Mouse (Mus musculus) MEL (cell line): ENCODE data around the gene Zdhhc6.

Source experiments
- CHD1 ChIP-seq: IDR thresholded peaks from 2 replicates; pipeline ENCODE4 v1.6.1; 2012; ENCODE audit warnings: low read depth, mild to moderate bottlenecking, inconsistent platforms, low read length, improper control_type of control experiment
- CTCF ChIP-seq, 3 experiments: IDR thresholded peaks in 2 of 3; conservative IDR thresholded peaks in 1 of 3; 2 replicates each; pipeline ENCODE4 v1.5.1; 2011 to 2012; ENCODE audit warnings: low read length in 3 of 3, low read depth in 2 of 3, mild to moderate bottlenecking in 2 of 3, improper control_type of control experiment in 1 of 3, inconsistent platforms in 1 of 3, mixed read lengths in 1 of 3, moderate library complexity in 1 of 3; ENCODE audit not compliant: control insufficient read depth in 1 of 3, insufficient read depth in 1 of 3, poor library complexity in 1 of 3, severe bottlenecking in 1 of 3
- EP300 ChIP-seq, 2 experiments: IDR thresholded peaks; 2 replicates each; pipeline ENCODE4 v1.6.1; 2011; ENCODE audit warnings: improper control_type of control experiment in 2 of 2, low read length in 2 of 2, low read depth in 1 of 2, mild to moderate bottlenecking in 1 of 2
- GATA1 ChIP-seq: IDR thresholded peaks from 2 replicates; pipeline ENCODE4 v1.6.1; 2011; ENCODE audit warnings: low read depth, low read length, improper control_type of control experiment
- MAFK ChIP-seq: IDR thresholded peaks from 2 replicates; pipeline ENCODE4 v1.6.1; 2011; ENCODE audit warnings: low read depth, mild to moderate bottlenecking, low read length, improper control_type of control experiment, borderline replicate concordance
- POLR2A ChIP-seq, 2 experiments: IDR thresholded peaks; 2 replicates each; pipeline ENCODE4 v1.6.1; 2011 to 2012; ENCODE audit warnings: low read length in 2 of 2, mild to moderate bottlenecking in 2 of 2, control low read depth in 1 of 2, improper control_type of control experiment in 1 of 2, low read depth in 1 of 2, moderate library complexity in 1 of 2; ENCODE audit not compliant: control insufficient read depth in 1 of 2, insufficient read depth in 1 of 2, poor library complexity in 1 of 2
- POLR2AphosphoS2 ChIP-seq: IDR thresholded peaks from 2 replicates; pipeline ENCODE4 v1.6.1; 2011; ENCODE audit warnings: low read length, improper control_type of control experiment
- RAD21 ChIP-seq: IDR thresholded peaks from 2 replicates; pipeline ENCODE4 v1.6.1; 2011; ENCODE audit warnings: mild to moderate bottlenecking, low read depth, low read length, improper control_type of control experiment
- RCOR1 ChIP-seq: IDR thresholded peaks from 2 replicates; pipeline ENCODE4 v1.6.1; 2012; ENCODE audit warnings: low read depth, mild to moderate bottlenecking, inconsistent platforms, low read length, improper control_type of control experiment
- SMC3 ChIP-seq: IDR thresholded peaks from 2 replicates; pipeline ENCODE4 v1.6.1; 2011; ENCODE audit warnings: low read depth, low read length, improper control_type of control experiment
- TCF12 ChIP-seq: IDR thresholded peaks from 2 replicates; pipeline ENCODE4 v1.6.1; 2014; ENCODE audit warnings: low read depth, mild to moderate bottlenecking, inconsistent platforms, low read length, improper control_type of control experiment, moderate library complexity
- ZNF384 ChIP-seq: IDR thresholded peaks from 2 replicates; pipeline ENCODE4 v1.6.1; 2012; ENCODE audit warnings: low read depth, mild to moderate bottlenecking, inconsistent platforms, low read length, improper control_type of control experiment

DNA sequence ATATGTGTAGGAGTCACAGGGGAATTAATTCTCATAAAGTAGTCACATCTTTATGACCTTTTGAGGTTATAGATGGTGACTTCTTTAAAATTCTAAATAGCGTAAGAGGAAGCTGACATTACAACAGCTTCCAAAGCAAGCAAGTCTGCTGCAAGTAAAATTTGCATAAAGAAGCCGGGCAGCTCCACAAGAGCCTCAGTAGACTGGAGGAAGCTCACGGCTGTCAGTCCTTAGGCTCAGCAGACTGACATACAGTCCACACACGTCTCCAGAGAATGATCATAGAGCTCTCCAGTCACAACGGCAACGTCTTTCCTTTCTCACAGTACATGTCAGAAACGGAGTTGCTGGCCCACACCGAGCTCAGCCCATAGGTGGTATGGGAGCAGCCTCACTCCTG, 4.0 kb downstream of the Zdhhc6 start:
- TF ChIP-seq TCF12 (no peak), RAD21 (no peak), POLR2A (IDR thresholded peaks at IDR 0.05; ENCODE audit: control insufficient read depth in 1 of 2, insufficient read depth in 1 of 2, low read depth in 1 of 2, low read length in 2 of 2, poor library complexity in 1 of 2) (no peak), CTCF (IDR thresholded peaks at IDR 0.05 in 2 of 3, conservative IDR thresholded peaks at IDR 0.05 in 1 of 3; ENCODE audit: control insufficient read depth in 1 of 3, insufficient read depth in 1 of 3, low read depth in 2 of 3, low read length in 3 of 3, poor library complexity in 1 of 3, severe bottlenecking in 1 of 3) (no peak), CHD1 (no peak), GATA1 (no peak), EP300 (IDR thresholded peaks at IDR 0.05; ENCODE audit: low read depth in 1 of 2, low read length in 2 of 2) (no peak), ZNF384 (no peak), RCOR1 (no peak), MAFK (no peak), SMC3 (no peak), POLR2AphosphoS2 (no peak)
